Comparison of ENCODE assay signal across 8 mouse cellular contexts in the genomic region with DNA sequence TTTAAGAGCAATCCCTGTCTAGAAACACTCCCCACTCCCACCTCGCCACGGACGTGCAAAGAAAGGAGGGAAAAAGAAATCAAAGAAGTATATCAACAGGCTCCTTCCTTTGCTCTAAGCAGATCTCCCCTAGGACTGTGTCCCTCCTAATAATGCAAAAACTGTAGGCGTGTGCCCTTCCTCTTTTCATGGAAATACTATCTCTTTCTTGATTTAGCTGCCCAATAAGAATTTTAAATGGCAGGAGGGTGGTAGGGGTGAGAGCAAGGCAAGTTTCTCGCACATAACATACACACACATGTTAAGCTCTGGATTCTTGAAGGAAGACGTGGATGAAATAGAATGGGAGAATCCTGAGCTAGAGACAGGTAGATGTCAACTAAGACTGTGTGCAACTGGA. TPM values are rescaled to one million over a fixed set of nuclear protein-coding genes. Genes with fewer than 3 reads are reported as not detected.
DNase-seq lines count a peak whose midpoint lies in the region; ATAC-seq and TF ChIP-seq lines count a peak whose summit lies in the region.

No protein-coding gene starts in this region.

- H3K9ac ChIP-seq in forebrain, embryonic 16.5 days (replicated peaks; ENCODE audit: low read depth, low read length) = peak overlapping the region; percentile 73
- H3K9ac ChIP-seq in liver, postnatal 0 days (replicated peaks) = no peak overlapping the region

- peaks cover 20% of the 10 kb centered on the region for H3K36me3 ChIP-seq in heart, embryonic 10.5 days
- peaks cover 22% of the 10 kb centered on the region for H3K36me3 ChIP-seq in E14TG2a.4 (ENCODE audit: insufficient read depth, low read length)
- H3K36me3 ChIP-seq in forebrain, embryonic 16.5 days (ENCODE audit: control insufficient read depth, insufficient read depth) = peaks cover 1% of the 10 kb centered on the region
- H3K36me3 ChIP-seq in liver, postnatal 0 days (replicated peaks; ENCODE audit: insufficient read depth, low read length) = peaks cover 3% of the 10 kb centered on the region; the same call in 1 of the 2 replicates

- H3K4me2 ChIP-seq in forebrain, embryonic 16.5 days (ENCODE audit: low read length) = peak overlapping the region; percentile 89
- H3K4me2 ChIP-seq in liver, postnatal 0 days (ENCODE audit: low read depth, low read length) = peak overlapping the region; percentile 88

- H3K4me1 ChIP-seq in heart, embryonic 10.5 days = peaks cover 30% of the 10 kb centered on the region
- H3K4me1 ChIP-seq in E14TG2a.4 (replicated peaks; ENCODE audit: low read depth, low read length) = peaks cover 47% of the 10 kb centered on the region
- H3K4me1 ChIP-seq in forebrain, embryonic 16.5 days (replicated peaks; ENCODE audit: control insufficient read depth, insufficient read depth, low read length) = peaks cover 20% of the 10 kb centered on the region
- peaks cover 23% of the 10 kb centered on the region for H3K4me1 ChIP-seq in liver, postnatal 0 days (ENCODE audit: insufficient read depth)

- peak overlapping the region; percentile 84 for H3K27ac ChIP-seq in heart, embryonic 10.5 days
- peak overlapping the region; percentile 24; the same call in 1 of the 2 replicates for H3K27ac ChIP-seq in forebrain, embryonic 16.5 days (ENCODE audit: low read length)
- 0 out of 2 replicates have a peak overlapping the region, but pooled peaks have one; percentile 37 for H3K27ac ChIP-seq in liver, postnatal 0 days (ENCODE audit: low read depth)

- DNase-seq in heart, embryonic 10.5 days (ENCODE audit: low spot score) = no peak
- no peak for DNase-seq in heart, postnatal 36 days
- DNase-seq in liver, postnatal 0 days = no peak
- DNase-seq in adrenal gland, adult 2 months = no peak
- DNase-seq in c-Kit-positive CD71-positive TER-119-positive erythroid progenitor cells, embryonic 14.5 days (ENCODE audit: low spot score) = no peak
- DNase-seq in thymus, adult 18-20 months = no peak

- TF ChIP-seq EP300 in liver, postnatal 0 days (IDR thresholded peaks at IDR 0.05; ENCODE audit: low read depth) = no peak

- H3K27me3 ChIP-seq in heart, embryonic 10.5 days (ENCODE audit: insufficient read depth, poor library complexity, severe bottlenecking) = no peaks in the 10 kb centered on the region
- peaks cover 10% of the 10 kb centered on the region; the same call in 1 of the 2 replicates for H3K27me3 ChIP-seq in E14TG2a.4 (ENCODE audit: insufficient read depth, low read length)
- H3K27me3 ChIP-seq in forebrain, embryonic 16.5 days (replicated peaks; ENCODE audit: control insufficient read depth, insufficient read depth, low read length) = no peaks in the 10 kb centered on the region
- no peaks in the 10 kb centered on the region for H3K27me3 ChIP-seq in liver, postnatal 0 days (ENCODE audit: insufficient read depth, low read length)

- WGBS in heart, embryonic 10.5 days = 64% methylated on average over 6 of the region's 6 CpGs
- 73% methylated on average over 6 of the region's 6 CpGs for WGBS in forebrain, embryonic 16.5 days
- WGBS in liver, postnatal 0 days (ENCODE audit: insufficient replicate concordance) = 51% methylated on average over 6 of the region's 6 CpGs

- ATAC-seq in forebrain, embryonic 16.5 days = no peak
- no peak for ATAC-seq in liver, postnatal 0 days

- H3K9me3 ChIP-seq in heart, embryonic 10.5 days = no peaks in the 10 kb centered on the region
- H3K9me3 ChIP-seq in E14TG2a.4 (ENCODE audit: low read length) = no peaks in the 10 kb centered on the region
- H3K9me3 ChIP-seq in forebrain, embryonic 16.5 days (ENCODE audit: control insufficient read depth, low read length) = no peaks in the 10 kb centered on the region
- no peaks in the 10 kb centered on the region for H3K9me3 ChIP-seq in liver, postnatal 0 days (ENCODE audit: low read length)

- H3K4me3 ChIP-seq in heart, embryonic 10.5 days = peak overlapping the region; percentile 72
- peak overlapping the region; percentile 76 for H3K4me3 ChIP-seq in E14TG2a.4 (replicated peaks; ENCODE audit: low read length)
- peak overlapping the region; percentile 55 for H3K4me3 ChIP-seq in forebrain, embryonic 16.5 days (replicated peaks; ENCODE audit: low read length)
- peak overlapping the region; percentile 61 for H3K4me3 ChIP-seq in liver, postnatal 0 days (ENCODE audit: low read depth, low read length)

- TF ChIP-seq CTCF in E14TG2a.4 (conservative IDR thresholded peaks at IDR 0.05; ENCODE audit: low read length) = no peak
- TF ChIP-seq CTCF in liver, postnatal 0 days (IDR thresholded peaks at IDR 0.05; ENCODE audit: low read depth) = no peak

- intact Hi-C loops in heart, postnatal 36 days (cut with DNase I) = loop anchor here (2.0 kb wide), 1 partner anchor 42 kb away; the partner anchor contains the start of gene Hdac5

RNA-seq across cellular contexts. Expression of gene G6pc3, which starts 0.4 kb away (rescaled TPM):
- polyA plus RNA-seq in heart, embryonic 10.5 days (2016; fragmentation: Nextera tagmentation; extraction: Ambion mirVana) = 35.0 and 40.9 TPM in 2 replicates
- 10 to 100 TPM; 45.1 to 47.3 TPM for total RNA-seq in heart, postnatal 36 days (2021)
- 21.5 and 26.2 TPM in 2 replicates for polyA plus RNA-seq in forebrain, embryonic 16.5 days (2015; fragmentation: Nextera tagmentation; extraction: Ambion mirVana)
- polyA plus RNA-seq in liver, postnatal 0 days (2015; fragmentation: Nextera tagmentation; extraction: Ambion mirVana) = 6.7 and 6.8 TPM in 2 replicates
- 100 to 1,000 TPM; 140 to 149 TPM for total RNA-seq in adrenal gland, adult 2 months (2021)
- 254 and 297 TPM in 2 replicates for polyA plus RNA-seq in adrenal gland, adult 2 months (2012; rRNA removed)

RNA-seq across cellular contexts. Expression of gene Lsm12, which starts 3.9 kb away (rescaled TPM):
- 90.9 and 108 TPM in 2 replicates for polyA plus RNA-seq in heart, embryonic 10.5 days (2016; fragmentation: Nextera tagmentation; extraction: Ambion mirVana)
- total RNA-seq in heart, postnatal 36 days (2021) = 10 to 100 TPM; 44.7 to 52.6 TPM
- 103 and 123 TPM in 2 replicates for polyA plus RNA-seq in forebrain, embryonic 16.5 days (2015; fragmentation: Nextera tagmentation; extraction: Ambion mirVana)
- 52.2 and 55.0 TPM in 2 replicates for polyA plus RNA-seq in liver, postnatal 0 days (2015; fragmentation: Nextera tagmentation; extraction: Ambion mirVana)
- total RNA-seq in adrenal gland, adult 2 months (2021) = 100 to 1,000 TPM in 1 of 2 experiments, 10 to 100 TPM in 1; 82.6 to 108 TPM
- polyA plus RNA-seq in adrenal gland, adult 2 months (2012; rRNA removed) = 35.8 and 40.1 TPM in 2 replicates

RNA-seq across cellular contexts. Expression of gene Tmem101, which starts 32.8 kb away (rescaled TPM):
- 40.8 and 44.6 TPM in 2 replicates for polyA plus RNA-seq in heart, embryonic 10.5 days (2016; fragmentation: Nextera tagmentation; extraction: Ambion mirVana)
- 10 to 100 TPM; 13.0 to 13.7 TPM for total RNA-seq in heart, postnatal 36 days (2021)
- 43.9 and 44.7 TPM in 2 replicates for polyA plus RNA-seq in forebrain, embryonic 16.5 days (2015; fragmentation: Nextera tagmentation; extraction: Ambion mirVana)
- polyA plus RNA-seq in liver, postnatal 0 days (2015; fragmentation: Nextera tagmentation; extraction: Ambion mirVana) = 5.8 and 6.4 TPM in 2 replicates
- total RNA-seq in adrenal gland, adult 2 months (2021) = 10 to 100 TPM in 1 of 2 experiments, 1 to 10 TPM in 1; 7.9 to 16.5 TPM
- 23.9 and 26.8 TPM in 2 replicates for polyA plus RNA-seq in adrenal gland, adult 2 months (2012; rRNA removed)

RNA-seq across cellular contexts. Expression of gene Hdac5, which starts 41.0 kb away (rescaled TPM):
- polyA plus RNA-seq in heart, embryonic 10.5 days (2016; fragmentation: Nextera tagmentation; extraction: Ambion mirVana) = 84.9 and 103 TPM in 2 replicates
- total RNA-seq in heart, postnatal 36 days (2021) = 100 to 1,000 TPM; 141 to 143 TPM
- polyA plus RNA-seq in forebrain, embryonic 16.5 days (2015; fragmentation: Nextera tagmentation; extraction: Ambion mirVana) = 124 and 136 TPM in 2 replicates
- polyA plus RNA-seq in liver, postnatal 0 days (2015; fragmentation: Nextera tagmentation; extraction: Ambion mirVana) = 17.7 and 17.8 TPM in 2 replicates
- total RNA-seq in adrenal gland, adult 2 months (2021) = 100 to 1,000 TPM in 1 of 2 experiments, 10 to 100 TPM in 1; 67.8 to 127 TPM
- polyA plus RNA-seq in adrenal gland, adult 2 months (2012; rRNA removed) = 99.3 and 131 TPM in 2 replicates

RNA-seq across cellular contexts. Expression of gene Nags, which starts 43.7 kb away (rescaled TPM):
- polyA plus RNA-seq in heart, embryonic 10.5 days (2016; fragmentation: Nextera tagmentation; extraction: Ambion mirVana) = 0.25 and 1.3 TPM in 2 replicates
- total RNA-seq in heart, postnatal 36 days (2021) = not detected
- not detected in 2 replicates for polyA plus RNA-seq in forebrain, embryonic 16.5 days (2015; fragmentation: Nextera tagmentation; extraction: Ambion mirVana)
- 18.5 and 25.1 TPM in 2 replicates for polyA plus RNA-seq in liver, postnatal 0 days (2015; fragmentation: Nextera tagmentation; extraction: Ambion mirVana)
- total RNA-seq in adrenal gland, adult 2 months (2021) = 1 to 10 TPM in 1 of 2 experiments, under 1 TPM in 1; 0.29 to 1.8 TPM
- polyA plus RNA-seq in adrenal gland, adult 2 months (2012; rRNA removed) = 0.34 and 1.1 TPM in 2 replicates

Comparison
In these comparisons a context has a peak if more than half of its experiments do, and no peak if none do; other contexts are left out.
1. H3K27ac ChIP-seq: peak in every context shown above with its lines; median percentile 84 in heart, embryonic 10.5 days; 37 in liver, postnatal 0 days; 24 in forebrain, embryonic 16.5 days.